Comparison of ENCODE assay signal across 9 mouse cellular contexts in genomic region chr6:116055001-116055471, GRCm38 (mm10).
DNase-seq lines count a peak whose midpoint lies in the region; ATAC-seq and TF ChIP-seq lines count a peak whose summit lies in the region.
"Had no signal": no experiment of that assay in that cellular context is flagged by ENCODE, and none has a peak within 500 bp of the region (broad histone marks: within the 10 kb centered on the region; RNA-seq: fewer than 3 reads in every experiment).

No protein-coding gene starts in this region.

- peaks cover 44% of the 10 kb centered on the region for H3K36me3 ChIP-seq in heart, adult 2 months (ENCODE audit: control insufficient read depth, insufficient read depth, low read length)
- H3K36me3 ChIP-seq in heart, embryonic 12.5 days: no peaks in the 10 kb centered on the region
- H3K36me3 ChIP-seq: heart, embryonic 15.5 days had no signal

- peaks cover 5% of the 10 kb centered on the region for H3K79me2 ChIP-seq in heart, adult 2 months (replicated peaks; ENCODE audit: control insufficient read depth, insufficient read depth, low read length)

- H3K27me3 ChIP-seq in heart, adult 2 months (ENCODE audit: control insufficient read depth, insufficient read depth, low read length): no peaks in the 10 kb centered on the region
- H3K27me3 ChIP-seq in heart, embryonic 12.5 days (replicated peaks): no peaks in the 10 kb centered on the region
- H3K27me3 ChIP-seq: heart, embryonic 15.5 days had no signal

- TF ChIP-seq CTCF in heart, adult 2 months (IDR thresholded peaks at IDR 0.05): peak; percentile 12; the same call in 1 of the 2 replicates
- no peak for TF ChIP-seq CTCF in brain, embryonic 14.5 days (IDR thresholded peaks at IDR 0.05; ENCODE audit: borderline replicate concordance, extremely low read depth, insufficient read depth, insufficient read length)

- H3K9ac ChIP-seq in heart, adult 2 months (ENCODE audit: low read depth, low read length): no peak overlapping the region
- H3K9ac ChIP-seq in heart, embryonic 12.5 days: no peak overlapping the region
- H3K9ac ChIP-seq: heart, embryonic 15.5 days had no signal

- no peak overlapping the region for H3K4me2 ChIP-seq in heart, embryonic 12.5 days
- H3K4me2 ChIP-seq: heart, embryonic 15.5 days had no signal

- TF ChIP-seq POLR2A in heart, adult 2 months (IDR thresholded peaks at IDR 0.05; ENCODE audit: insufficient read depth, low read depth, low read length): peak; percentile 53
- TF ChIP-seq POLR2A in brain, embryonic 14.5 days (IDR thresholded peaks at IDR 0.05; ENCODE audit: borderline replicate concordance, extremely low read depth, insufficient read depth, insufficient read length, poor library complexity, severe bottlenecking): no peak

- no peak overlapping the region for H3K4me3 ChIP-seq in heart, adult 2 months
- H3K4me3 ChIP-seq in heart, embryonic 12.5 days: no peak overlapping the region
- H3K4me3 ChIP-seq: heart, embryonic 15.5 days had no signal

- DNase-seq in heart, adult 2 months: peak; percentile 55 to 70
- peak; percentile 32 for DNase-seq in 3134 (ENCODE audit: extremely low read depth, insufficient read length, low spot score)
- peak; percentile 82 for DNase-seq in brain, embryonic 14.5 days (ENCODE audit: low read depth)
- peak; percentile 5 for DNase-seq in gastrocnemius, postnatal 10 days
- DNase-seq in left cerebral cortex, postnatal 14 days (ENCODE audit: low spot score in 2 of 2): peak; percentile 54 to 66
- DNase-seq in urinary bladder, postnatal 4 days (ENCODE audit: low spot score in 2 of 2): no peak
- no peak for DNase-seq in urinary bladder, postnatal 14 days (ENCODE audit: low spot score)

- ATAC-seq in heart, embryonic 12.5 days (ENCODE audit: insufficient number of reproducible peaks, low FRiP score): no peak

- peaks cover 27% of the 10 kb centered on the region for H3K4me1 ChIP-seq in heart, adult 2 months (ENCODE audit: control insufficient read depth, insufficient read depth, low read length)
- peaks cover 31% of the 10 kb centered on the region for H3K4me1 ChIP-seq in heart, embryonic 12.5 days (replicated peaks)

- intact Hi-C loops in heart, adult 2 months (cut with DNase I): no loop called here
- intact Hi-C loops in left cerebral cortex, postnatal 14 days (cut with DNase I): no loop called here

- no peaks in the 10 kb centered on the region for H3K9me3 ChIP-seq in heart, embryonic 12.5 days (replicated peaks)
- H3K9me3 ChIP-seq: heart, embryonic 15.5 days had no signal

- peak; percentile 92 for TF ChIP-seq EP300 in heart, adult 2 months (IDR thresholded peaks at IDR 0.05; ENCODE audit: insufficient read depth, low read depth, low read length)

- WGBS in heart, adult 2 months: 37% methylated on average over 1 of the region's 1 CpGs
- WGBS in heart, embryonic 12.5 days: 84% methylated on average over 1 of the region's 1 CpGs

- H3K27ac ChIP-seq in heart, adult 2 months: peak overlapping the region; percentile 88
- no peak overlapping the region for H3K27ac ChIP-seq in heart, embryonic 12.5 days (ENCODE audit: poor library complexity, severe bottlenecking)
- H3K27ac ChIP-seq: heart, embryonic 15.5 days had no signal

Comparison
In these comparisons a context has a peak if more than half of its experiments do, and no peak if none do; other contexts are left out.
1. DNase-seq: peak in heart, adult 2 months (2 of 2), 3134 (single experiment), brain, embryonic 14.5 days (single experiment), gastrocnemius, postnatal 10 days (single experiment) and left cerebral cortex, postnatal 14 days (2 of 2); none in urinary bladder, postnatal 4 days (0 of 2) and urinary bladder, postnatal 14 days (single experiment).